Mouse (Mus musculus) skeletal muscle tissue, adult 2 months (tissue): Measurements from ENCODE around the gene Med13l.

Experiments used
- DNase-seq: peaks from one replicate; pipeline ENCODE4 v3.0.0-alpha.2; 2012; ENCODE audit warnings: low read depth, low spot score

The Med13l gene

GRCm38 (mm10) chr5:118594470-118595236 lies 34.2 kb downstream of the Med13l start:
- DNase-seq: peak; percentile 62

- DNase-seq: no peak
These were observed 35.4 kb downstream of the Med13l start for GRCm38 (mm10) chr5:118595901-118596300.

- no peak for DNase-seq
These were observed 36.1 kb downstream of the Med13l start for GRCm38 (mm10) chr5:118596452-118597092.

GRCm38 (mm10) chr5:118598601-118599000 lies 38.1 kb downstream of the Med13l start:
- DNase-seq: no peak

- no peak for DNase-seq
These were observed 41.0 kb downstream of the Med13l start for GRCm38 (mm10) chr5:118601452-118601851.

GRCm38 (mm10) chr5:118602706-118603105 lies 42.2 kb downstream of the Med13l start:
- DNase-seq: no peak

GRCm38 (mm10) chr5:118605424-118606067 lies 45.1 kb downstream of the Med13l start:
- no peak for DNase-seq

GRCm38 (mm10) chr5:118606636-118607035 lies 46.2 kb downstream of the Med13l start:
- DNase-seq: no peak

GRCm38 (mm10) chr5:118607900-118608299 lies 47.4 kb downstream of the Med13l start:
- no peak for DNase-seq

GRCm38 (mm10) chr5:118610468-118610867 lies 50.0 kb downstream of the Med13l start:
- no peak for DNase-seq

- no peak for DNase-seq
These were observed 52.6 kb downstream of the Med13l start for GRCm38 (mm10) chr5:118612956-118613631.

GRCm38 (mm10) chr5:118613704-118614103 lies 53.2 kb downstream of the Med13l start:
- no peak for DNase-seq

GRCm38 (mm10) chr5:118614116-118614515 lies 53.6 kb downstream of the Med13l start:
- DNase-seq: no peak

GRCm38 (mm10) chr5:118614571-118614981 lies 54.1 kb downstream of the Med13l start:
- no peak for DNase-seq

GRCm38 (mm10) chr5:118618963-118619610 lies 58.6 kb downstream of the Med13l start:
- no peak for DNase-seq

- peak; percentile 55 for DNase-seq
These were observed 59.3 kb downstream of the Med13l start for GRCm38 (mm10) chr5:118619801-118620200.

GRCm38 (mm10) chr5:118620330-118620910 lies 59.9 kb downstream of the Med13l start:
- DNase-seq: no peak

GRCm38 (mm10) chr5:118621877-118622276 lies 61.4 kb downstream of the Med13l start:
- no peak for DNase-seq

- no peak for DNase-seq
These were observed 61.9 kb downstream of the Med13l start for GRCm38 (mm10) chr5:118622346-118622745.

GRCm38 (mm10) chr5:118623797-118624196 lies 63.3 kb downstream of the Med13l start:
- DNase-seq: no peak

- DNase-seq: no peak
These were observed 67.2 kb downstream of the Med13l start for GRCm38 (mm10) chr5:118627630-118628029.
